Mouse (Mus musculus): Measurements from ENCODE around the gene Vwa8.

DNA sequence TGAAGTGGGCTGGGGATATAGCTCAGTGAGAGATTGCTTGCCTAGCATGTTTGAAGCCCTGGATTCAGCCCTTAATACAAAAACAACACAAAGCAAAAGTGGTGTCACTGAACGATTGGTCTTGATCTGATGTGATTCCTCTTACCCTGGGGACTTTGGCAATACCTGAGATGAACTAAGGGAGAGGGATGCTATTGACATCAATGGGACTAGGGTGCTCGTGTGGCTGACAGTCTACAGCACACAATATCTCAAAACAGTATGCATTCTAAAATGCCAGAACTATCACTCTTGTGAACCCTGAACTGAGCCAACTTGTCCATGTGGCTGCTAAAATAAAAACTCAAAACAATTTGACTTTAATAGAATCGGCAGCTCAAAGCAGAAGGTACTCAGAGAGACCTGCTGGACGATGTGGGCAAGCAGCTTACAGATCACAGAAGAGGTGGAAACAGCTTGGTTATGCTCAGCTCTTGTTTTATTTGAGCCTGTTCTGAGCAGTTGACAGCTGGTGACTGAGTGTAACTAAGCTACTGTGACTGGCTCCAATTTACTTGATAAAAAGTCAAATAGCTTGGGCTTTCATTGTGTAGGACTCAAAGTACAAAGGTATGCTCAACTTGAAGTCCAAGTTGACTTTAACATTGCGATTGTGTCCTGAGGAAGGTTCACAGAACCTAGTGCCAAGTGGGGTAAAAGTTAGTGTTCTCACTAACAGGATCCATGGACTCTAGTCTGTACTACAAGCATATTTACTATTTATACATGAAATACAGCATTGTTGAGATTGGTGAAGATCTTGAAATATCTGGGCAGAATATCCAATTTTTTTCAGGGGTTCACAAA, 3.8 kb downstream of the Vwa8 start:
- TF ChIP-seq CTCF (IDR thresholded peaks at IDR 0.05; ENCODE audit: control insufficient read depth, insufficient read depth, insufficient read length) (no peak), CEBPB (IDR thresholded peaks at IDR 0.05; ENCODE audit: low read depth) (no peak), MYOD1 (IDR thresholded peaks at IDR 0.05; ENCODE audit: control insufficient read depth, insufficient read length, low read depth) (no peak), MAX (IDR thresholded peaks at IDR 0.05) (no peak), MYOG (IDR thresholded peaks at IDR 0.05; ENCODE audit: control insufficient read depth, extremely low read depth, insufficient read length) (no peak)
